Mouse (Mus musculus): ENCODE measurements around the gene 1110002E22Rik. TPM values are rescaled to one million over a fixed set of nuclear protein-coding genes. Genes with fewer than 3 reads are reported as not detected.

Gene 1110002E22Rik
- total RNA-seq, 2 experiments from 2014 or later: 62.6 to 64.4 TPM

Other genes with a start within 250 kb of the 1110002E22Rik start
- gene H2afz, start 200.6 kb upstream of the 1110002E22Rik start, total RNA-seq (2021): 10 to 100 TPM; 58.3 to 61.6 TPM
- gene Dnajb14, start 197.4 kb upstream of the 1110002E22Rik start, total RNA-seq (2021): 10 to 100 TPM; 10.7 to 10.8 TPM
- gene Lamtor3, start 146.5 kb upstream of the 1110002E22Rik start, total RNA-seq (2021): 10 to 100 TPM; 92.8 to 96.6 TPM
- gene Dapp1, start 83.5 kb upstream of the 1110002E22Rik start, total RNA-seq (2021): 1 to 10 TPM; 4.1 to 5.3 TPM
- 1 to 10 TPM; 1.3 to 1.8 TPM for gene Gm5105, start 2.3 kb downstream of the 1110002E22Rik start, total RNA-seq (2021)
- 1 to 10 TPM; 2.3 to 2.5 TPM for gene Trmt10a, start 78.4 kb downstream of the 1110002E22Rik start, total RNA-seq (2021)
- gene Mttp, start 79.9 kb downstream of the 1110002E22Rik start, total RNA-seq (2021): 1 to 10 TPM; 4.8 to 5.9 TPM
- not detected for gene 4930579F01Rik, start 128.8 kb downstream of the 1110002E22Rik start, total RNA-seq (2021)
- gene Adh7, start 152.7 kb downstream of the 1110002E22Rik start, total RNA-seq (2021): under 1 TPM; 0.08 to 0.14 TPM
- gene Adh1, start 195.9 kb downstream of the 1110002E22Rik start, total RNA-seq (2021): 10 to 100 TPM; 25.6 to 40.3 TPM
- gene Adh6a, start 248.2 kb downstream of the 1110002E22Rik start, total RNA-seq (2021): not detected

All from heart, postnatal 25 days (tissue).